Mouse (Mus musculus) kidney, adult 2 months (tissue): ENCODE measurements around the gene Krtap5-2. TPM values are rescaled to one million over a fixed set of nuclear protein-coding genes. Genes with fewer than 3 reads are reported as not detected.
"Not testable (repeated sequence)": the region's sequence is repeated elsewhere in the genome, so short reads cannot be mapped to it uniquely, and the experiment has no call there.

Experiments
- DNase-seq: peaks from one replicate; pipeline ENCODE4 v3.0.0; 2021
- H3K27ac ChIP-seq: fragments of 200-500 bp; 2 replicates; pipeline ENCODE4 v1.5.1; 2012; ENCODE audit warnings: low read depth, low read length, control low read depth, inconsistent platforms; ENCODE audit not compliant: insufficient read depth
- H3K27me3 ChIP-seq: fragments of 200-500 bp; replicated peaks from 2 replicates; pipeline ENCODE4 v1.6.1; 2012; ENCODE audit warnings: mild to moderate bottlenecking, moderate library complexity, low read length, inconsistent platforms; ENCODE audit not compliant: control insufficient read depth, insufficient read depth
- H3K36me3 ChIP-seq: fragments of 200-500 bp; 2 replicates; pipeline ENCODE4 v1.6.1; 2012; ENCODE audit warnings: mild to moderate bottlenecking, moderate library complexity, low read length, inconsistent platforms; ENCODE audit not compliant: control insufficient read depth, insufficient read depth
- H3K4me1 ChIP-seq: fragments of 200-500 bp; 2 replicates; pipeline ENCODE4 v1.6.1; 2011; ENCODE audit warnings: low read length; ENCODE audit not compliant: control insufficient read depth, insufficient read depth
- H3K4me3 ChIP-seq: fragments of 200-500 bp; 2 replicates; pipeline ENCODE4 v1.5.1; 2011; ENCODE audit warnings: mild to moderate bottlenecking, low read depth, low read length, control low read depth; ENCODE audit not compliant: insufficient read depth
- CTCF ChIP-seq: fragments of 200-500 bp; conservative IDR thresholded peaks from 2 replicates; pipeline ENCODE4 v1.5.1; 2011; ENCODE audit warnings: low read depth, mild to moderate bottlenecking, control low read depth, low read length, moderate library complexity, mixed read lengths; ENCODE audit not compliant: insufficient read depth, insufficient read length
- POLR2A ChIP-seq: fragments of 200-500 bp; IDR thresholded peaks from one replicate; pipeline ENCODE4 v1.6.1; 2011; ENCODE audit warnings: low read depth, low read length, control low read depth
- WGBS: fragments of 180-500 bp; shearing (Covaris S2); methylation state at CpG from one replicate; pipeline ENCODE4 v1.1.7; 2018; 5-methylcytosine and 5-hydroxymethylcytosine counted together
- polyA plus RNA-seq: library from polyadenylated mRNA; depleted of rRNA; stranded (reverse); fragments of >200 nt; gene quantifications from 2 replicates; pipeline ENCODE4 v1.2.3, GENCODE M21; 2012; rRNA removed

The Krtap5-2 gene
- not detected in 2 replicates for polyA plus RNA-seq

GRCm38 (mm10) chr7:142175905-142176304 is at the start of gene Krtap5-2:
TSS of gene Krtap5-2 (minus strand) at chr7:142176005.
- H3K27me3 ChIP-seq, DNase-seq, H3K4me1 ChIP-seq: not testable (repeated sequence)

GRCm38 (mm10) chr7:142224518-142224917 is 48.7 kb upstream of the Krtap5-2 start:
- no peaks in the 10 kb centered on the region for H3K4me1 ChIP-seq
- H3K27ac ChIP-seq: no peak overlapping the region
- H3K36me3 ChIP-seq: no peaks in the 10 kb centered on the region
- no peak overlapping the region for H3K4me3 ChIP-seq
- no peak for DNase-seq
- TF ChIP-seq POLR2A (no peak), CTCF (no peak)
- 46% methylated on average over 2 of the region's 2 CpGs for WGBS
- no peaks in the 10 kb centered on the region for H3K27me3 ChIP-seq

More at GRCm38 (mm10) chr7:142175905-142176304, at the start of gene Krtap5-2:
- H3K4me3 ChIP-seq, H3K36me3 ChIP-seq, H3K27ac ChIP-seq: not testable (repeated sequence)

- H3K4me1 ChIP-seq: not testable (repeated sequence)
- WGBS: 56% methylated on average over 1 of the region's 1 CpGs
Observed at GRCm38 (mm10) chr7:142212136-142212535, 36.3 kb upstream of the Krtap5-2 start.

GRCm38 (mm10) chr7:142211559-142211958 is 35.8 kb upstream of the Krtap5-2 start, which contains the start of gene Gm7579:
TSS of gene Gm7579 (plus strand) at chr7:142211859.
- Histone ChIP-seq H3K27ac (no peak within 1 kb of the TSS), H3K4me1 (no peaks in the 10 kb centered on the region), H3K36me3 (no peaks in the 10 kb centered on the region), H3K4me3 (no peak within 1 kb of the TSS), H3K27me3 (no peaks in the 10 kb centered on the region)
- no peak for DNase-seq
- no peak for TF ChIP-seq POLR2A
- TF ChIP-seq CTCF: no peak
- 38% methylated on average over 1 of the region's 1 CpGs for WGBS

More at GRCm38 (mm10) chr7:142212136-142212535, 36.3 kb upstream of the Krtap5-2 start:
- not testable (repeated sequence) for H3K27ac ChIP-seq, H3K4me3 ChIP-seq, DNase-seq, H3K36me3 ChIP-seq, H3K27me3 ChIP-seq

- not testable (repeated sequence) for H3K36me3 ChIP-seq, DNase-seq, H3K4me3 ChIP-seq, H3K27me3 ChIP-seq, H3K27ac ChIP-seq, H3K4me1 ChIP-seq
- 83% methylated on average over 5 of the region's 5 CpGs for WGBS
Observed at GRCm38 (mm10) chr7:142206891-142207290, 31.1 kb upstream of the Krtap5-2 start.

- no peak for DNase-seq
- Histone ChIP-seq H3K27ac (no peak overlapping the region), H3K4me1 (no peaks in the 10 kb centered on the region), H3K4me3 (no peak overlapping the region), H3K27me3 (no peaks in the 10 kb centered on the region), H3K36me3 (no peaks in the 10 kb centered on the region)
- TF ChIP-seq POLR2A: no peak
- TF ChIP-seq CTCF: no peak
Observed at GRCm38 (mm10) chr7:142205488-142205887, 29.7 kb upstream of the Krtap5-2 start.

- no peak within 1 kb of the TSS for H3K4me3 ChIP-seq
- DNase-seq: no peak
- no peaks in the 10 kb centered on the region for H3K4me1 ChIP-seq
- no peak within 1 kb of the TSS for H3K27ac ChIP-seq
- TF ChIP-seq POLR2A (no peak), CTCF (no peak)
- no peaks in the 10 kb centered on the region for H3K36me3 ChIP-seq
- no peaks in the 10 kb centered on the region for H3K27me3 ChIP-seq
- 32% methylated on average over 1 of the region's 1 CpGs for WGBS
Observed at GRCm38 (mm10) chr7:142201064-142201463, 25.3 kb upstream of the Krtap5-2 start, which contains the start of gene Krtap5-3. TSS of gene Krtap5-3 (plus strand) at chr7:142201364.

GRCm38 (mm10) chr7:142198748-142199147 is 22.9 kb upstream of the Krtap5-2 start:
- H3K36me3 ChIP-seq: no peaks in the 10 kb centered on the region
- H3K4me3 ChIP-seq: no peak overlapping the region
- no peak for TF ChIP-seq POLR2A
- no peak for TF ChIP-seq CTCF
- no peaks in the 10 kb centered on the region for H3K4me1 ChIP-seq
- H3K27ac ChIP-seq: no peak overlapping the region
- H3K27me3 ChIP-seq: no peaks in the 10 kb centered on the region
- 88% methylated on average over 2 of the region's 2 CpGs for WGBS
- no peak for DNase-seq
